Mouse (Mus musculus) intestine, postnatal 0 days (tissue): ENCODE data around the gene Mrpl54. TPM values are rescaled to one million over a fixed set of nuclear protein-coding genes. Genes with fewer than 3 reads are reported as not detected.
A peak's percentile ranks its signal among the peaks of the same experiment; 100 is the strongest.

Experiments
- ATAC-seq: fragments of 200-750 bp; cut with Nextera tagmentation; 2 replicates; pipeline ENCODE4 v1.8.0; 2017; ENCODE audit warnings: mild to moderate bottlenecking, moderate TSS enrichment, moderate library complexity
- H3K27ac ChIP-seq: fragments of 300-500 bp; sonication (generic); 2 replicates; pipeline ENCODE4 v1.5.1; 2014; ENCODE audit warnings: mild to moderate bottlenecking, low read depth, low read length, moderate library complexity
- H3K27me3 ChIP-seq: fragments of 300-500 bp; sonication (generic); replicated peaks from 2 replicates; pipeline ENCODE4 v1.6.1; 2014; ENCODE audit warnings: low read length, mixed read lengths; ENCODE audit not compliant: control insufficient read depth, insufficient read depth
- H3K36me3 ChIP-seq: fragments of 300-500 bp; sonication (generic); 2 replicates; pipeline ENCODE4 v1.6.1; 2014; ENCODE audit warnings: mild to moderate bottlenecking, moderate library complexity; ENCODE audit not compliant: control insufficient read depth, insufficient read depth
- H3K4me1 ChIP-seq: fragments of 300-500 bp; sonication (generic); replicated peaks from 2 replicates; pipeline ENCODE4 v1.6.1; 2014; ENCODE audit warnings: antibody characterized with exemption, low read length, mixed read lengths; ENCODE audit not compliant: control insufficient read depth, insufficient read depth
- H3K4me2 ChIP-seq: fragments of 300-500 bp; sonication (generic); replicated peaks from 2 replicates; pipeline ENCODE4 v1.6.1; 2014; ENCODE audit warnings: low read depth, mild to moderate bottlenecking, moderate library complexity
- H3K4me3 ChIP-seq: fragments of 300-500 bp; sonication (generic); 2 replicates; pipeline ENCODE4 v1.5.1; 2014; ENCODE audit warnings: low read depth, low read length
- H3K9ac ChIP-seq: fragments of 300-500 bp; sonication (generic); 2 replicates; pipeline ENCODE4 v1.6.1; 2014; ENCODE audit warnings: mild to moderate bottlenecking, low read depth, low read length
- H3K9me3 ChIP-seq: fragments of 300-500 bp; sonication (generic); 2 replicates; pipeline ENCODE4 v1.6.1; 2016; ENCODE audit warnings: mixed run types; ENCODE audit not compliant: control insufficient read depth
- CTCF ChIP-seq: sonication (generic); IDR thresholded peaks from 2 replicates; pipeline ENCODE4 v1.5.1; 2016; ENCODE audit warnings: low read depth, mild to moderate bottlenecking, control low read depth, antibody characterized with exemption, moderate library complexity
- WGBS: fragments of 180-500 bp; shearing (Covaris S2); extraction: QIAGEN DNeasy Blood & Tissue Kit; methylation state at CpG from one replicate; pipeline ENCODE4 v1.1.7; 2014; 5-methylcytosine and 5-hydroxymethylcytosine counted together
- polyA plus RNA-seq: library from polyadenylated mRNA; unstranded; fragments of >200 nt; fragmentation: Nextera tagmentation; extraction: Ambion mirVana; gene quantifications from 2 replicates; pipeline ENCODE4 v1.2.1, GENCODE M21; 2015

Mrpl54 gene
- polyA plus RNA-seq, 1 experiment from 2014 or later = 287 TPM

- Histone ChIP-seq H3K36me3 (0 out of 2 replicates have a peak, but pooled peaks cover 4% of the 10 kb centered on the region), H3K4me3 (no peak overlapping the region), H3K27ac (peak overlapping the region; percentile 58), H3K9ac (no peak overlapping the region), H3K27me3 (no peaks in the 10 kb centered on the region), H3K9me3 (no peaks in the 10 kb centered on the region), H3K4me2 (no peak overlapping the region), H3K4me1 (peaks cover 28% of the 10 kb centered on the region)
- no peak for ATAC-seq
- WGBS = 69% methylated on average over 6 of the region's 6 CpGs
- no peak for TF ChIP-seq CTCF
Measured at GRCm38 (mm10) chr10:81297246-81297645, 30.5 kb upstream of the Mrpl54 start.

DNA sequence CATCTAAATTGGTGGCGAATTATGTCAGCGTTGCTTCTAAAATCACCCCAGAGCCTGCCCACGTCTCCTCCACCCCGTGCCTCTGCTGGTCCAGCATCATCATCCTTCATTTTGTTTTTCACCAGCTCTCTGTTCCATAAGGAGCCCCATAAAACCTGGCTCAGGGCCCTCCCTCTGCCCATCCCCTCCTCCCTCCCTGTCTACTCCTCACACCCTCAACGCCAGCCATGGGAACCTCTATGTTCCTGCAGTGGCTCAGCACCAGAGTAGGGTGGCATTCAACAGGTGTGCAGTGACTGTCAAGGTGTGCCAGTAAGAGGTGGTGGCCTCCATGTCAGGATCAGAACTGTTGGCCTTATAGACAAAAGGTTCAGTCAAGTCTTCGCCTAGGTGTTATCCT lies 28.5 kb upstream of the Mrpl54 start:
- 88% methylated on average over 6 of the region's 6 CpGs for WGBS
- TF ChIP-seq CTCF = no peak
- H3K9ac ChIP-seq = no peak overlapping the region

GRCm38 (mm10) chr10:81294442-81294841 lies 27.7 kb upstream of the Mrpl54 start:
- Histone ChIP-seq H3K27me3 (no peaks in the 10 kb centered on the region), H3K4me2 (peak overlapping the region; percentile 88), H3K4me3 (peak overlapping the region; percentile 76; the same call in 1 of the 2 replicates), H3K27ac (peak overlapping the region; percentile 30), H3K4me1 (peaks cover 19% of the 10 kb centered on the region), H3K36me3 (no peaks in the 10 kb centered on the region), H3K9me3 (no peaks in the 10 kb centered on the region), H3K9ac (no peak overlapping the region)
- no peak for TF ChIP-seq CTCF
- ATAC-seq = no peak
- WGBS = 26% methylated on average over 8 of the region's 8 CpGs

More for the DNA sequence above, 28.5 kb upstream of the Mrpl54 start:
- H3K27me3 ChIP-seq = no peaks in the 10 kb centered on the region
- H3K27ac ChIP-seq = no peak overlapping the region
- peak overlapping the region; percentile 88; the same call in 1 of the 2 replicates for H3K4me2 ChIP-seq
- H3K4me3 ChIP-seq = no peak overlapping the region
- peaks cover 24% of the 10 kb centered on the region for H3K4me1 ChIP-seq
- H3K9me3 ChIP-seq = no peaks in the 10 kb centered on the region
- ATAC-seq = no peak
- no peaks in the 10 kb centered on the region for H3K36me3 ChIP-seq

DNA sequence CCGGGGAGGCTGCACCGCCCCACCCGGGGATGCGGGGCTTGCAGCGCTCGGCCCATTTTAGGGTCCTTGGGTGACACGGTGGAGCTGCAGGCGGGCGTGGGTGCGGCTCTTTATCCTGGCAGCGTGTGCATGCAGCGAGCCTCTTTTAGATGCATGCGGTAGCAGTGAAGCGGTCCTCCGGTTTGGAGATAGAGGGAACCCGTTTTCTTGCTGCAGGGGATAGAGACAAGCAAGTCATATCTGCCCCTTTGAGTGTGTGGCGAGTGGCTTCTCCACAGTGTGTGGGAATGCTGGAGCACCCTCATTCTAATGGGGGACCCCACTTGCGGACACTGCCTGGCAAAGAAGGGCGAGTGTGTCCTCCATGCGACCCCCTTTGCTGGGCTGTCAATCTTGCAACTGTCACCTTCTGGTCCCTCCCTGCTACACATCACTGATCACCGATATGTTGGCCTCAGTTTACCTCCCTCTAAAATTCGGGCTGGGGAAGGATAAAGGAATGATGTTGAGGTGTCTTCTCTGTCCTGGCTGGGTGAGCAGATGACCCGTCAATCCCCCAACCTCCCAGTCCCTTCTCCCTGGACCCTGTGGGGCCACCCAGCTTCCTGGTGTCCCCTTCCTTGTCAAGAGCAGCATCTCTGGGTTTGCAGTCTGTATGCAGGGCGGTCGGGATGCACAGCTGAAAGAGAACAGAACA lies 26.7 kb upstream of the Mrpl54 start:
- TF ChIP-seq CTCF = no peak
- H3K9me3 ChIP-seq = no peaks in the 10 kb centered on the region
- peak overlapping the region; percentile 84 for H3K27ac ChIP-seq
- WGBS = 2% methylated on average over 25 of the region's 25 CpGs
- H3K36me3 ChIP-seq = no peaks in the 10 kb centered on the region
- peak overlapping the region; percentile 76 for H3K4me3 ChIP-seq
- H3K4me1 ChIP-seq = peaks cover 16% of the 10 kb centered on the region
- peak overlapping the region; percentile 67 for H3K9ac ChIP-seq
- ATAC-seq = no peak
- peak overlapping the region; percentile 88 for H3K4me2 ChIP-seq
- H3K27me3 ChIP-seq = no peaks in the 10 kb centered on the region

DNA sequence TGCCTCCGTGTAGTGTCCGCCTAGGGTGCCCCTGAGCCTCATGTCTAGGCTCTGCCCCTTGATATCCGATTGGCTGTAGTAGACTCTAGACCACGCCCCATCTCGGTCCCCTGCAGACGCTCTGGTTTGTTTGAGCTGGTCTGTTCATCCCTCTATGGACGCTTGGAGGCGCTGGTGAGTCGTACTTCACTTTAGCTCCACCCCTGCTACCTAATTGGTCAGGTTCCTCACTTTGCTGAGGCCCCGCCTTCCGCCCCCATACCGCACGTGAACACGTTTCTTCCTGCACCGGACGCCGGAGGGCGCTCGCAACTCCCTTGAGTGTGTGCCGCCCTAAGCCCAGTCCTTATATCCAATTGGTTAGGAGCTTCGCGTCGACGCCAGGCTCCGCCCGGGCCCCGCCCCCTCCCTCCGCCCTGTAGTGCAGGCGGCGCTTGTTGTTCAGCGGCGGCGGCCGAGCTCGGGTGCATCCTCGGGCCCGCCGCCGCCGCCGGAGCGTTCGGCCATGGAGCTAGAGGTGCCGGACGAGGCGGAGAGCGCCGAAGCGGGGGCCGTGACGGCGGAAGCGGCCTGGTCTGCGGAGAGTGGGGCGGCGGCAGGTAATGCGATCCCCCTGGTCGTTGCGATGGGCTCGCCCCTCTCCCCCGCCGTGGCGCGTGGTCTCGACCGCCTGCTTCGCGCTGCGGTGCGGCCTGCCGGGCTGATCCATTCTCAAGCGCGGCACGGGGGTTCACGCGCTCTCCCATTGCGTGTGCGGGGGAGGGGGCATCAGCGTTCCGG lies 26.0 kb upstream of the Mrpl54 start, which contains the start of gene Pip5k1c:
Gene Pip5k1c (plus strand): TSS at position 410 of the 780 bp plus-strand sequence.
- peak; percentile 96 for TF ChIP-seq CTCF
- H3K4me1 ChIP-seq = peaks cover 11% of the 10 kb centered on the region
- peak within 1 kb of the TSS; percentile 76 for H3K4me3 ChIP-seq
- H3K9me3 ChIP-seq = no peaks in the 10 kb centered on the region
- under 1% methylated on average over 79 of the region's 80 CpGs for WGBS
- ATAC-seq = peak; percentile 90
- H3K36me3 ChIP-seq = no peaks in the 10 kb centered on the region
- H3K27ac ChIP-seq = peak within 1 kb of the TSS; percentile 92
- no peaks in the 10 kb centered on the region for H3K27me3 ChIP-seq
- H3K4me2 ChIP-seq = peak within 1 kb of the TSS; percentile 88
- H3K9ac ChIP-seq = peak within 1 kb of the TSS; percentile 67

- peak within 1 kb of the TSS; percentile 52 for H3K9ac ChIP-seq
- peak within 1 kb of the TSS; percentile 92 for H3K27ac ChIP-seq
- TF ChIP-seq CTCF = no peak
- ATAC-seq = no peak
- WGBS = 47% methylated on average over 9 of the region's 9 CpGs
- H3K4me3 ChIP-seq = peak within 1 kb of the TSS; percentile 52
- H3K9me3 ChIP-seq = no peaks in the 10 kb centered on the region
- H3K4me2 ChIP-seq = peak within 1 kb of the TSS; percentile 60
- H3K27me3 ChIP-seq = no peaks in the 10 kb centered on the region
- H3K4me1 ChIP-seq = peaks cover 16% of the 10 kb centered on the region
- H3K36me3 ChIP-seq = no peaks in the 10 kb centered on the region
Measured at GRCm38 (mm10) chr10:81291511-81292104, 24.9 kb upstream of the Mrpl54 start, which contains the start of gene Tjp3. Gene Tjp3, minus strand, starts transcription at chr10:81291581.
